Mouse (Mus musculus): Measurements from ENCODE around the gene Myh7. TPM values are rescaled to one million over a fixed set of nuclear protein-coding genes. Genes with fewer than 3 reads are reported as not detected.

The Myh7 gene
- not detected for total RNA-seq (2023)

GRCm38 (mm10) chr14:54994136-54994868 lies at the start of gene Myh7:
Myh7 (minus strand) TSS chr14:54994626.

DNA sequence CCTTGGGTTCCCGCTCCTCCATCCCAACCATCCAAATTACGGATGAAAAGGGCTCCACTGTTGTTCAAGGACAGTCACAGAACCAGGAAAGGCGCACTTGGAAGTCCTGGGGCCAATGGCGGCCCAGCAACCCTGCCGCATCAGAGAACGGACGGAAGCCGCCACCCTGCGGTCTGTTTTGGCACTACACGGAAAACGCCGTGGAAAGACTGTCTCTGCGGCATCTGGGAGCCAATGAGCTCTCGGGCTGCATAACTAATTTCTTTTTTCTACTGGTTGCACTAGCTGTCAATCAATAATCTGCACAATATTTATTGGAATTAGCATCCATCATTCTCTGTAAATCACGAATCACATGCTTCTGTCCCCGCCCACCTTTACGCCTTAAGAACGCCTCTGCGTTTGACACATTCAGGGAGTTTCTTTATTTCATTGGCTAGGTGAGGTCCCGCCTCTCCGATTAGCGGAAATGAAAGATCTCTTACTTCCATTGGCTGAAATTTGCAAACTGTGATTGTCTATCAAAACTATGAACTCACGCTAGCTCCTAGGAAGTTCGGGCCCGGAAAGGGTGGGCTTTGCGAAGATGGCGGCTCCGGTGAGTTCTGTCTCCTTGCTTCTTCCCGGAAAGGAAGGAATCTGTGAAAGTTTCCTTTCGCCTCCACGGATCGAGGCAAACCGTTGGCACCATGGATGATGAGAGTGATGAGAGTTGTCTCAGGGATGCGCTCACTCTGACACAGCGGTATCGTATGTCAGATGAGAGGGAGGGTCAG lies 20.8 kb upstream of the Myh7 start, which contains the start of gene Ngdn:
Ngdn (plus strand) TSS at position 464 of the 776 bp plus-strand sequence.

DNA sequence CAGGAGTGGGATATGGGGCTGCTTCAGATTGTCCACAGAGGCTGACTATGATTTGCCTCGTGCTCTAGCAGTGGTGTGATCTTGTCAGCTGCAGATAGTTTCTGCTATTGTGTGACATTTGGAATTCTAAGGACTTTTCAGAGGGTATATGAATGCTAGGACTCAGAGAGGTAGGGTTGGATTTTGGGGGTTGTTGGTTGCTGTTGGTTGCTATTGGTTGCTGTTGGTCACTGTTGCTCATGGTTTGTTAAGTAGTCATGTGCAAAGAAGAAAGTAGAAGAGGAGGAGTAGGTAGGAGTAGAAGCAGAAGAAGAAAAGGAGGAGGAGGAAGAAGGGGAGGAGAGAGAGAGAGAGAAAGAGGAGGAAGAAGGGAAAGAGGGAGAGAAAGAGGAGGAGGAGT lies 17.8 kb downstream of the Myh7 start, which contains the start of gene Gm17428:
Gm17428 (plus strand) TSS at position 301 of the 400 bp plus-strand sequence.

DNA sequence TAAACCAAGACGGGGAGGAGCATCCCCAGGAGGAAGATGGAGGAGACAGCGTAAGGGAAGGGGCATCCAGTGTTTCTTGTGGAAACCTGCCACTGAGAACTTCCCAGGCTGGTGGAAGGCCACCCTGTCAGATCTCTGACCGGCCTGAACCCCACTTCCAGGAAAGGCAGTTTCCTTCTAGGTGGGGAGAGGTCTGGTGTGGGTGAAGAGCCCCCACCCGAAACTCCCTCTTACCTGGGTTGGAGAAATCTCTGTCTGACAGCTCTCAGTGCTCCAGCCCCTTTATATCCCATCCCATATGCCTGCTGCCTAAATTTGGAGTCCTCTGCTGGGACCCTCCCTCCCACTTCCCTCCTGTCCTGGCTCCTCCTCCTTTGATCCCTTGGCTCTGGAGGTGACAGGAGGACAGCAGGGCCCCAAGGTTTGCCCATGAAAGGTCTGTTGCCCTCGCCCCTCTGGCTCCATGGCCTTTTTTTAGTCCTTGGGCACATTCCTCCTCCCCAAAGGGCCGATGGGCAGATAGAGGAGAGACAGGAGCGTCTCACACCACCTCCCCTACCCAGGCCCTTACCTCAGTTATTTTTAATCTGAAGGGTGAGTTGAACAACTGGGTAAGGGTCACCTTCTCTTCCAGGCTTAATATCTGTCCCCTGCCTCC lies 28.0 kb downstream of the Myh7 start, which contains the start of gene Myh6:
Myh6 (minus strand) TSS at position 608 of the 658 bp plus-strand sequence.

DNA sequence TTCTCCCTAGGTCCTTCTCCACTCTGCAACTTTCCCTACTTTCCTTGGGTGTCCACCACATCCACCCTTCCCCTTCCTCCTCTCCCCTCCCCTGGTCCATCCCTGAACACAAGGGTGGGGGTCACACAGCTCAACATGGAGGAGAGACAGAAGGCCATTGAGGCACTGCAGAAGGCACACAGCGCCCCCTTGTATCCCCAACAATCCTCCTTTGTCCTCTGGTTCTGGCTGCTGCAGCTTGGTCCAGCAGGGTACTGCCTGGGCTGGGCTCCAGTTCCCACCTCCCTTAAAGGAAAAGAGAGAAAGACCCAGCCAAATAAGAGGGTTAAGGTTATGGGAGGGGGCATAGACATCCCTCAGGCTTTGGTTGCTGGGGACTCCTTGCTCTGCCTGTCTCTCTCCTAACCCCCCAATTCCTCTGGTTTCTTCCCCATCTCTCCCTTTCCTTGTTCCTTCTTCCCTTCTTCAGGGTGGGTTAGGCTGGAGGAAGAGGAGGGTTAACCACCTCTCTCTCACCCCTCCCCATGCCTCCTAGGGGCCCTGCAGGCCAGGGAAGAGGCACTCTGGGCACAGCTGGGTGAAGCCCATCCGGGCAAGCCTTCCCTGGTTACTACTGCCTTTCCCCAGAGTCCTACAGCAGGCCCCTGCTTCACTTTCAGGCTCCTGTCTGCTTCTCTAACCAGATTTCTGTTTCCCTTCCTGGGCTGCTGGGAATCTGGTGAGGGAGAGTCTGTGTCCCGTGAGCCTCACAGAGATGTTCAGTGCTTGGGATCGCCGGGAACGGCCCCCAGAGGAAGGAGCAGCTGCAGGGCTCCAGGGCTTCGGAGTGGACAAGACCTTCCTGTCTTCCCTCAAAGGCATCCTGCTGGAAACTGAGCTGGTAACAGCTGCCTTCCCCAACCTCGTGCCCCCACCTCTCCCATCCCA lies 58.3 kb downstream of the Myh7 start, which contains the start of gene Cmtm5:
Cmtm5 (plus strand) TSS at position 358 of the 927 bp plus-strand sequence.

GRCm38 (mm10) chr14:54932645-54933150 lies 61.7 kb downstream of the Myh7 start, which contains the start of gene Il25:
Il25 (plus strand) TSS chr14:54932695.

DNA sequence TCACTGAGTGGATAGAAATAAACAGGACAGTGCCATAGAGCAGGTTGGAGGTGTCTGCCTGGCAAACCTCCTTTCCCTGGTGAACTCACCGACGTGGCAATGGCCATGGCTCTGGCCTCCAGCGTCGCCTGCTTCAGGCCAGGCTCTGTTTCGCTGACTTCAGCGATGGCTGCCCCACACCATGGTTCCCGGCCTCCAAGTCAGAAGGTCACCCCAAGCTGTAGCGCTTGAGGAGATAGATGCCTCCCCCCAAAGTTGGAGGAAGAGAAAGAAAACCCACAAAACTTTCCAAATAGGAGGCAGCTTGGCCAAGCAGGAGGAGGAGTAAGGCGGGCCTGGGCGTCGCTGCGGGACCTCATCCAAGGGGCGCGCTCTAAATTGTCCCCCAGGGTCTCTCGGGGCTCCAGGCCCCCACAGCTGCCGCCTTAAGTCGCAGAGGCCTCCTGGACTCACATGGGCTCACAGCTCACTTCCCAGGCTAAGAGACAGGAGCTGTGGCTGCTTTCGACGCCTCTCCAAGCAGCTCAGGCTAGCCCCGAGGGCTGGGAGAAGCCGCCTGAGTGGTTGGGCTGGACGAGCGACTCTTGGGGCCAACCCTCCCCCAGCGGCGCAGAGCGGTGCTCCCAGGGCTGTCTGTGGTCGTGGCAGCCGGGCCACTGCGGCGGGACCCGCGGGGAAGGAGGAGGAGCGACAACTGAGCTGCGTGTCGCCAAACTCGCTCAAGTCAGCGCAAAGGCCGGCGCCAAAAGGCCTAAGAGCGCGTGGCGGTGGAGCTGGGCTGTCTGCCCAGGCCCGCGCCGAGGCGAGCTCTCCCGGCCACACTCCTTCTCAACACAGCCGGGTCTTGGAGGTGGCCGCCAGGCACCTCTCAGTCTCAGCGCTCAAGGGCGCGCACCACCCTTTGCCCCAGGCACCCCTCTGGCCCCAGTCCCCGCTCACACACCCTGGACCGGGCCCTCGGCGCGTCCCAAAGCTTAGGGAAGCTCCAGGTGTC lies 68.8 kb downstream of the Myh7 start, which contains the start of gene Efs:
Efs (minus strand) TSS at position 778 of the 994 bp plus-strand sequence.

Other genes with a start within 250 kb of the Myh7 start
- gene Slc7a8, start 212.7 kb downstream of the Myh7 start, total RNA-seq (2023) = 1 to 10 TPM; 5.0 to 5.1 TPM
- not detected for gene Rnf212b, start 180.5 kb downstream of the Myh7 start, total RNA-seq (2023)
- 10 to 100 TPM in 1 of 2 experiments, 1 to 10 TPM in 1; 8.7 to 10.9 TPM for gene Homez, start 123.7 kb downstream of the Myh7 start, total RNA-seq (2023)
- gene Ppp1r3e, start 117.1 kb downstream of the Myh7 start, total RNA-seq (2023) = 1 to 10 TPM; 1.7 to 2.5 TPM
- gene Bcl2l2, start 111.2 kb downstream of the Myh7 start, total RNA-seq (2023) = 1 to 10 TPM; 6.6 to 8.1 TPM
- 1 to 10 TPM in 1 of 2 experiments, under 1 TPM in 1; 0.85 to 1.5 TPM for gene Gm20521, start 111.2 kb downstream of the Myh7 start, total RNA-seq (2023)
- gene Pabpn1, start 102.1 kb downstream of the Myh7 start, total RNA-seq (2023) = 100 to 1,000 TPM; 136 to 145 TPM
- gene Slc22a17, start 81.5 kb downstream of the Myh7 start, total RNA-seq (2023) = under 1 TPM; 0.55 to 0.57 TPM
- gene Efs, start 68.5 kb downstream of the Myh7 start, total RNA-seq (2023) = under 1 TPM in 1 of 2 experiments, not detected in 1; 0.33 TPM
- gene Il25, start 61.9 kb downstream of the Myh7 start, total RNA-seq (2023) = not detected
- not detected for gene Cmtm5, start 58.4 kb downstream of the Myh7 start, total RNA-seq (2023)
- gene Myh6, start 27.7 kb downstream of the Myh7 start, total RNA-seq (2023) = not detected
- not detected for gene Gm17428, start 17.7 kb downstream of the Myh7 start, total RNA-seq (2023)
- gene Ngdn, start 20.8 kb upstream of the Myh7 start, total RNA-seq (2023) = 10 to 100 TPM; 35.4 to 38.4 TPM
- 1 to 10 TPM; 1.7 to 2.1 TPM for gene Zfhx2, start 97.7 kb upstream of the Myh7 start, total RNA-seq (2023)
- gene Thtpa, start 100.2 kb upstream of the Myh7 start, total RNA-seq (2023) = 1 to 10 TPM; 2.8 to 3.8 TPM
- 10 to 100 TPM; 37.1 to 42.6 TPM for gene Ap1g2, start 112.0 kb upstream of the Myh7 start, total RNA-seq (2023)
- not detected for gene Jph4, start 122.3 kb upstream of the Myh7 start, total RNA-seq (2023)
- not detected for gene Dhrs2, start 227.4 kb upstream of the Myh7 start, total RNA-seq (2023)

Data from neutrophil, adult 83 days (primary cell).